Mouse (Mus musculus) embryonic facial prominence, embryonic 15.5 days (tissue): ENCODE measurements around the gene Pde4dip. TPM values are rescaled to one million over a fixed set of nuclear protein-coding genes. Genes with fewer than 3 reads are reported as not detected.
A peak's percentile ranks its signal among the peaks of the same experiment; 100 is the strongest.

Experiments used
- ATAC-seq: fragments of 200-750 bp; cut with Nextera tagmentation; 2 replicates; pipeline ENCODE4 v1.8.0; 2017; ENCODE audit warnings: low read depth, moderate TSS enrichment; ENCODE audit not compliant: insufficient number of reproducible peaks, low FRiP score, low TSS enrichment
- H3K27ac ChIP-seq: fragments of 300-500 bp; sonication (generic); replicated peaks from 2 replicates; pipeline ENCODE4 v1.5.1; 2015; ENCODE audit warnings: mild to moderate bottlenecking, inconsistent platforms
- H3K27me3 ChIP-seq: fragments of 300-500 bp; sonication (generic); 2 replicates; pipeline ENCODE4 v1.6.1; 2015; ENCODE audit warnings: inconsistent platforms
- H3K36me3 ChIP-seq: fragments of 300-500 bp; sonication (generic); 2 replicates; pipeline ENCODE4 v1.6.1; 2015; ENCODE audit warnings: mild to moderate bottlenecking, inconsistent platforms
- H3K4me1 ChIP-seq: fragments of 300-500 bp; sonication (generic); 2 replicates; pipeline ENCODE4 v1.6.1; 2015; ENCODE audit warnings: inconsistent platforms
- H3K4me2 ChIP-seq: fragments of 300-500 bp; sonication (generic); replicated peaks from 2 replicates; pipeline ENCODE4 v1.6.1; 2015; ENCODE audit warnings: mild to moderate bottlenecking, inconsistent platforms
- H3K4me3 ChIP-seq: fragments of 300-500 bp; sonication (generic); replicated peaks from 2 replicates; pipeline ENCODE4 v1.5.1; 2015; ENCODE audit warnings: mild to moderate bottlenecking, inconsistent platforms
- H3K9ac ChIP-seq: fragments of 300-500 bp; sonication (generic); 2 replicates; pipeline ENCODE4 v1.6.1; 2015; ENCODE audit warnings: inconsistent platforms
- H3K9me3 ChIP-seq: fragments of 300-500 bp; sonication (generic); replicated peaks from 2 replicates; pipeline ENCODE4 v1.6.1; 2016; ENCODE audit warnings: inconsistent platforms
- WGBS: fragments of 180-500 bp; shearing (Covaris S2); methylation state at CpG from one replicate; pipeline ENCODE4 v1.1.7; 2015; 5-methylcytosine and 5-hydroxymethylcytosine counted together
- polyA plus RNA-seq: library from polyadenylated mRNA; unstranded; fragments of >200 nt; fragmentation: Nextera tagmentation; extraction: Ambion mirVana; gene quantifications from 2 replicates; pipeline ENCODE4 v1.2.1, GENCODE M21; 2015

Gene Pde4dip
- polyA plus RNA-seq, 1 experiment from 2014 or later: 29.6 TPM

GRCm38 (mm10) chr3:97659746-97660145 is 228.8 kb downstream of the Pde4dip start:
- no peak for ATAC-seq
- peak overlapping the region; percentile 75; the same call in 1 of the 2 replicates for H3K4me2 ChIP-seq
- H3K27ac ChIP-seq: no peak overlapping the region
- H3K9ac ChIP-seq: no peak overlapping the region
- 83% methylated on average over 7 of the region's 7 CpGs for WGBS
- H3K27me3 ChIP-seq: no peaks in the 10 kb centered on the region
- H3K4me1 ChIP-seq: peaks cover 15% of the 10 kb centered on the region; the same call in 1 of the 2 replicates
- peak overlapping the region; percentile 96; the same call in 1 of the 2 replicates for H3K4me3 ChIP-seq
- H3K36me3 ChIP-seq: peaks cover 15% of the 10 kb centered on the region
- H3K9me3 ChIP-seq: no peaks in the 10 kb centered on the region

GRCm38 (mm10) chr3:97658426-97659193 is 229.9 kb downstream of the Pde4dip start:
- H3K4me1 ChIP-seq: peaks cover 15% of the 10 kb centered on the region; the same call in 1 of the 2 replicates
- H3K4me2 ChIP-seq: peak overlapping the region; percentile 75
- H3K9ac ChIP-seq: peak overlapping the region; percentile 53
- ATAC-seq: peak; percentile 83
- H3K36me3 ChIP-seq: peaks cover 8% of the 10 kb centered on the region
- H3K4me3 ChIP-seq: peak overlapping the region; percentile 96
- H3K27me3 ChIP-seq: no peaks in the 10 kb centered on the region
- H3K27ac ChIP-seq: peak overlapping the region; percentile 73
- H3K9me3 ChIP-seq: no peaks in the 10 kb centered on the region
- WGBS: under 1% methylated on average over 50 of the region's 50 CpGs

DNA sequence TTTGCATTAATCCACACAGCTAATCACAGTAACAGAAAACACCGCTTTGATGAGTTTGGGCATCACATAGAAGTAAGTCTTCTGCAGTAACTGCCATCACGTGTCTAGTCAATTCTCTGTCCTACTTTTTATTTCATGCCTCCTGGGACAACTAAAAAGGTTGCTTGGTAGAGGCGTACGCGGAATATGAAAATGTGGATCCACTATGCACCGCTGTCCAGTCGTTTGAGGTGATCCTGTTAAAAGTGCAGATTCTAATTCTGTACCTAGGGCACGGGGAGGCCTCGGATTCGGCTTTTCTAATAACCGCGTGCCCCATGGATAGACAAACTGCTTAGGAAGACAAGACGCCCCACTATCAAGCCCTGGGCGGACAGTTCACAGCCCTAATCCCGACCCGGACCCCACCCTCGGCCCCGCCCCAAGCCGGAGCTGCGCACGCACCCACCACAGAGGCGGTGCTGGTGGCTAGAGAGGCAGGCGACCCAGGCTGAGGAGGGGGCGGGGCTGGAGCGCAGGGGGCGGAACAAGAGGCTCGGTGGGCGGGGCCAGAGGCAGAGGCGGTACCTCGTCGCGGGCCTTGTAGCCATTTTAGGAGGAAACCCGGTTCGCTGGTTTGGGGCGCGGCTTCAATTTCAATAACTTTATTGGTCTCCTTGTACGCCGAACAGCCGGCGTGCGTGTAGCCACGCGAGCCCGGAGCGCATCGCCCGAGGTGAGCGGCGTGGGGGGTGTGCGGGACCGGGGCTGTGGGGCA is 230.7 kb downstream of the Pde4dip start, which contains the start of gene Prkab2:
Prkab2 (plus strand) TSS at position 539 of the 757 bp plus-strand sequence.
- Histone ChIP-seq H3K9me3 (no peaks in the 10 kb centered on the region), H3K36me3 (peaks cover 5% of the 10 kb centered on the region), H3K27ac (peak within 1 kb of the TSS; percentile 73), H3K27me3 (no peaks in the 10 kb centered on the region), H3K9ac (peak within 1 kb of the TSS; percentile 53), H3K4me3 (peak within 1 kb of the TSS; percentile 96), H3K4me2 (peak within 1 kb of the TSS; percentile 75), H3K4me1 (peaks cover 15% of the 10 kb centered on the region; the same call in 1 of the 2 replicates)
- WGBS: 2% methylated on average over 51 of the region's 51 CpGs
- peak; percentile 96 for ATAC-seq

DNA sequence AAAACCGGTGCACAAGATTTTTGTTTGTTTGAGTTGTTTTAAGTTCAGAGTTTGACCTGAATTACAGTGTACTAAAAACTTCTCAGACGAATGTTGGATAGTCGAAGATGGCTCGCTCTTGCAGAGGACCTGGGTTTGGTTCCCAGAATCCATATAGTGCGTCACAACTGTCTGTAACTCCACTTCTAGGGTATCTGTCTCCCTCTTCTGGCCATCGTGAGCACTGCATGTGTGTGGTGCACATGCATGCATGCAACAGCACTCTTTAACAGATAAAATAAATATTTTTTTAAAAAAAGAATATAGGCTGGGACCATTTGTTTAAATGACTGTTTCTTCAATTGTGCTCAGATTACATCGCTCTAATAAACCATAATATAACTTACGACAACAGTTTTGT is 233.6 kb downstream of the Pde4dip start:
- ATAC-seq: no peak
- Histone ChIP-seq H3K4me3 (no peak overlapping the region), H3K4me2 (no peak overlapping the region), H3K36me3 (no peaks in the 10 kb centered on the region), H3K27ac (no peak overlapping the region), H3K9ac (no peak overlapping the region), H3K27me3 (no peaks in the 10 kb centered on the region), H3K9me3 (no peaks in the 10 kb centered on the region), H3K4me1 (peaks cover 15% of the 10 kb centered on the region; the same call in 1 of the 2 replicates)
- 80% methylated on average over 8 of the region's 8 CpGs for WGBS

GRCm38 (mm10) chr3:97653781-97654180 is 234.7 kb downstream of the Pde4dip start:
- Histone ChIP-seq H3K4me1 (0 out of 2 replicates have a peak, but pooled peaks cover 4% of the 10 kb centered on the region), H3K4me2 (no peak overlapping the region), H3K9ac (no peak overlapping the region), H3K36me3 (no peaks in the 10 kb centered on the region), H3K27ac (no peak overlapping the region), H3K4me3 (no peak overlapping the region), H3K27me3 (no peaks in the 10 kb centered on the region), H3K9me3 (no peaks in the 10 kb centered on the region)
- 89% methylated on average over 5 of the region's 5 CpGs for WGBS
- no peak for ATAC-seq

- WGBS: 84% methylated on average over 10 of the region's 10 CpGs
- Histone ChIP-seq H3K4me2 (no peak overlapping the region), H3K9me3 (no peaks in the 10 kb centered on the region), H3K27me3 (no peaks in the 10 kb centered on the region), H3K4me3 (no peak overlapping the region), H3K36me3 (no peaks in the 10 kb centered on the region), H3K4me1 (no peaks in the 10 kb centered on the region), H3K9ac (no peak overlapping the region), H3K27ac (no peak overlapping the region)
- ATAC-seq: no peak
These were observed 236.9 kb downstream of the Pde4dip start for GRCm38 (mm10) chr3:97651604-97652003.

GRCm38 (mm10) chr3:97649469-97649868 is 239.0 kb downstream of the Pde4dip start:
- Histone ChIP-seq H3K27ac (no peak overlapping the region), H3K4me1 (no peaks in the 10 kb centered on the region), H3K36me3 (no peaks in the 10 kb centered on the region), H3K4me2 (no peak overlapping the region), H3K27me3 (no peaks in the 10 kb centered on the region), H3K4me3 (no peak overlapping the region), H3K9me3 (no peaks in the 10 kb centered on the region), H3K9ac (no peak overlapping the region)
- 72% methylated on average over 6 of the region's 6 CpGs for WGBS
- no peak for ATAC-seq

DNA sequence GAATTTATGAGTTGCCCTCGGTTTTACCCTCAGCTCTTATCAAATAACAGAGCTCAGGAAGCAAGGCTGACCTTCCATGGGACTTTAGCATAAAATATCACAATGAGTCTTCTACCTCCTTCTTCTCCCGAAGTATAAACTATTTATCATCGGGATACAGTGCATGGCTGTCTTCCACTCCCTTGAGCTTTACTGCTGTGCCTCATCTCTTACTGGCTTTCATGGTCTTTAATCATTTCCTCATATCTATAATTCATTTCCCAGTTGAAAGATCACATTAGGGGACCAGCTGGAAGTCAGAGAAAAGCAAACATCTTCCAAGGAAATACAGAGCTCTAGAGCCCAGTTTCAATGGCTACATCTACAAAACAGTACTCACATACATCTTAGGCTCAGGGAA is 239.5 kb downstream of the Pde4dip start:
- WGBS: 71% methylated on average over 3 of the region's 3 CpGs
- Histone ChIP-seq H3K27ac (no peak overlapping the region), H3K4me2 (no peak overlapping the region), H3K9ac (no peak overlapping the region), H3K27me3 (no peaks in the 10 kb centered on the region), H3K4me3 (no peak overlapping the region), H3K9me3 (no peaks in the 10 kb centered on the region), H3K4me1 (no peaks in the 10 kb centered on the region), H3K36me3 (no peaks in the 10 kb centered on the region)
- ATAC-seq: no peak

DNA sequence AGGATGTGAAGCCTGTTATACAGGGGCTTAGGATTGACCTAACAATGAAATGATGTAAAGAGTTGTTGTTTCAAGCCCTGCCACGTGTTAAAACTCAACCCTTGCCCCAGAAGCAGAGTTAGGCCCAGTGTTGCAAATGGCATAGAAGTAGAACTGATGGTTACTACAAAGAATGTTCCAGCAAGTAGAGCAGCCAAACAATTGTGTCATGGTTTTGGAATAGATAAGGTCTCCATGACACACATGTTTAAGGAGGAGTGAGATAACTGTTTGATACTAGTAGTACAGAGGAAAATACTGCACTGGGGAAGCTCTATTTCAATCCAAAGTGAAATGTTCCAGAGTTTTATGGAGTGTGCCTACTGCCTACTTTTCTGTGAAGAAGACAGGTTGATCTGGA is 240.0 kb downstream of the Pde4dip start:
- Histone ChIP-seq H3K4me1 (no peaks in the 10 kb centered on the region), H3K4me2 (no peak overlapping the region), H3K27ac (no peak overlapping the region), H3K9me3 (no peaks in the 10 kb centered on the region), H3K4me3 (no peak overlapping the region), H3K9ac (no peak overlapping the region), H3K27me3 (no peaks in the 10 kb centered on the region), H3K36me3 (no peaks in the 10 kb centered on the region)
- ATAC-seq: no peak
- WGBS: 38% methylated on average over 1 of the region's 1 CpGs

DNA sequence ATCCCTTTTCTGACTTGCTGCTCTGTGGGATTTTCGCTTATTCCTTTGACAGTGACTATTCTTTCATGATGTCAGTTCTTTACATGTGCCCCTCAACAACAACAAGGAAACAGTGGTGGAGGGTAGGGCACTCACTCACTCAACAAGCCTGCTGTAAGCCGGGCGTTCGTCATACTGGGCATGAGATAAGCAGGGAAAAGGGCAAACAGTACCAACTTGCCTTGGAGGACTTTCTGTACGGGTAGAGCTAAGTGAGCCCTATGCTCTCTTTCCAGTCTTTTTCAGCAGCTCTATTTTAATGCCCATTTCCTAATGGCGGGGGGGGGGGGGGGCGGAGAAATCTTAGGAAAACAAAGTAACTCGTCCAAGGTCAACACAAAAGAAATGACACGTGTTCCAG is 246.5 kb downstream of the Pde4dip start:
- H3K27me3 ChIP-seq: no peaks in the 10 kb centered on the region
- no peaks in the 10 kb centered on the region for H3K36me3 ChIP-seq
- no peak overlapping the region for H3K4me2 ChIP-seq
- H3K4me1 ChIP-seq: no peaks in the 10 kb centered on the region
- no peaks in the 10 kb centered on the region for H3K9me3 ChIP-seq
- H3K4me3 ChIP-seq: no peak overlapping the region
- H3K9ac ChIP-seq: no peak overlapping the region
- 81% methylated on average over 9 of the region's 9 CpGs for WGBS
- H3K27ac ChIP-seq: no peak overlapping the region
- no peak for ATAC-seq

- WGBS: 84% methylated on average over 4 of the region's 4 CpGs
- Histone ChIP-seq H3K9ac (no peak overlapping the region), H3K27me3 (no peaks in the 10 kb centered on the region), H3K36me3 (no peaks in the 10 kb centered on the region), H3K27ac (no peak overlapping the region), H3K4me1 (no peaks in the 10 kb centered on the region), H3K9me3 (no peaks in the 10 kb centered on the region), H3K4me3 (no peak overlapping the region), H3K4me2 (no peak overlapping the region)
- no peak for ATAC-seq
These were observed 247.1 kb downstream of the Pde4dip start for GRCm38 (mm10) chr3:97641396-97641795.
